Mouse (Mus musculus) lung, adult 2 months (tissue): Measurements from ENCODE around the gene Lgr5.

Experiments used
- CTCF ChIP-seq: fragments of 200-500 bp; IDR thresholded peaks from 2 replicates; pipeline ENCODE4 v1.5.1; 2011; ENCODE audit warnings: mild to moderate bottlenecking, low read length, control low read depth; ENCODE audit not compliant: insufficient read depth
- POLR2A ChIP-seq: fragments of 200-500 bp; IDR thresholded peaks from 2 replicates; pipeline ENCODE4 v1.6.1; 2011; ENCODE audit warnings: low read depth, mild to moderate bottlenecking, control low read depth, low read length, borderline replicate concordance; ENCODE audit errors: extremely low read depth

GRCm38 (mm10) chr10:115529768-115530167 lies 57.8 kb downstream of the Lgr5 start:
- TF ChIP-seq CTCF (no peak), POLR2A (no peak)
